Mouse (Mus musculus) yolk sac, embryonic 10.5 days (tissue): ENCODE results near the gene Gm19684.
"Not testable (repeated sequence)": the region's sequence is repeated elsewhere in the genome, so short reads cannot be mapped to it uniquely, and the experiment has no call there.

ENCODE experiments used
- DNase-seq: peaks from one replicate; pipeline ENCODE4 v3.0.0-alpha.2; 2017; ENCODE audit warnings: low spot score

Gm19684 gene

GRCm38 (mm10) chr17:36121352-36122020 lies at the start of gene Gm19684:
Gene Gm19684, plus strand, starts transcription at chr17:36121678.
- not testable (repeated sequence) for DNase-seq

GRCm38 (mm10) chr17:36081901-36082300 lies 39.6 kb upstream of the Gm19684 start:
- not testable (repeated sequence) for DNase-seq

- DNase-seq = not testable (repeated sequence)
Measured at GRCm38 (mm10) chr17:36082519-36083232, 38.8 kb upstream of the Gm19684 start.

- peak; percentile 70 for DNase-seq
Measured at GRCm38 (mm10) chr17:36083266-36083869, 38.1 kb upstream of the Gm19684 start.

GRCm38 (mm10) chr17:36083870-36084451 lies 37.5 kb upstream of the Gm19684 start:
- DNase-seq = no peak

- DNase-seq = not testable (repeated sequence)
Measured at GRCm38 (mm10) chr17:36085976-36086375, 35.5 kb upstream of the Gm19684 start.

GRCm38 (mm10) chr17:36091933-36092332 lies 29.5 kb upstream of the Gm19684 start:
- not testable (repeated sequence) for DNase-seq

GRCm38 (mm10) chr17:36092520-36092919 lies 29.0 kb upstream of the Gm19684 start:
- not testable (repeated sequence) for DNase-seq

- no peak for DNase-seq
Measured at GRCm38 (mm10) chr17:36093936-36094335, 27.5 kb upstream of the Gm19684 start.

GRCm38 (mm10) chr17:36099603-36100002 lies 21.9 kb upstream of the Gm19684 start:
- not testable (repeated sequence) for DNase-seq

- not testable (repeated sequence) for DNase-seq
Measured at GRCm38 (mm10) chr17:36102091-36102490, 19.4 kb upstream of the Gm19684 start.

GRCm38 (mm10) chr17:36110129-36110528 lies 11.3 kb upstream of the Gm19684 start:
- not testable (repeated sequence) for DNase-seq

- DNase-seq = not testable (repeated sequence)
Measured at GRCm38 (mm10) chr17:36110641-36111509, 10.6 kb upstream of the Gm19684 start.

- not testable (repeated sequence) for DNase-seq
Measured at GRCm38 (mm10) chr17:36111510-36111868, 10.0 kb upstream of the Gm19684 start.

GRCm38 (mm10) chr17:36113979-36114593 lies 7.4 kb upstream of the Gm19684 start:
- DNase-seq = peak; percentile 27

- not testable (repeated sequence) for DNase-seq
Measured at GRCm38 (mm10) chr17:36116545-36116944, 4.9 kb upstream of the Gm19684 start.

- DNase-seq = not testable (repeated sequence)
Measured at GRCm38 (mm10) chr17:36120839-36121238, 639 bp upstream of the Gm19684 start.

GRCm38 (mm10) chr17:36124111-36124510 lies 2.6 kb downstream of the Gm19684 start:
- not testable (repeated sequence) for DNase-seq

- DNase-seq = not testable (repeated sequence)
Measured at GRCm38 (mm10) chr17:36128525-36128924, 7.0 kb downstream of the Gm19684 start.

- not testable (repeated sequence) for DNase-seq
Measured at GRCm38 (mm10) chr17:36128968-36129817, 7.7 kb downstream of the Gm19684 start, which contains the start of gene Gm7030. Gene Gm7030, minus strand, starts transcription at chr17:36129425.
